Mouse (Mus musculus) liver, adult 2 months (tissue): ENCODE measurements at regions not wholly inside any gene's neighbourhood (a gene's known extent, or its start where the extent isn't known, plus 50 kb on each side); places are given as distances from the start of the nearest gene placed in this dataset.

Experiments
- DNase-seq: peaks from one replicate; pipeline ENCODE4 v3.0.0-alpha.2; 2011; ENCODE audit warnings: low read depth, low spot score; ENCODE audit errors: extremely low read depth
- H3K27ac ChIP-seq: fragments of 200-500 bp; replicated peaks from 2 replicates; pipeline ENCODE4 v1.5.1; 2012; ENCODE audit warnings: low read depth, mild to moderate bottlenecking, control low read depth, inconsistent platforms, low read length; ENCODE audit not compliant: insufficient read depth
- H3K27me3 ChIP-seq: fragments of 200-500 bp; 2 replicates; pipeline ENCODE4 v1.6.1; 2012; ENCODE audit warnings: mild to moderate bottlenecking, moderate library complexity, low read length, inconsistent platforms; ENCODE audit not compliant: control insufficient read depth, insufficient read depth
- H3K36me3 ChIP-seq: fragments of 200-500 bp; 2 replicates; pipeline ENCODE4 v1.6.1; 2012; ENCODE audit warnings: low read length, inconsistent platforms; ENCODE audit not compliant: control insufficient read depth, insufficient read depth
- H3K4me1 ChIP-seq: fragments of 200-500 bp; 2 replicates; pipeline ENCODE4 v1.6.1; 2011; ENCODE audit warnings: low read length; ENCODE audit not compliant: control insufficient read depth, insufficient read depth
- H3K4me3 ChIP-seq: fragments of 200-500 bp; 2 replicates; pipeline ENCODE4 v1.5.1; 2011; ENCODE audit warnings: low read depth, mild to moderate bottlenecking, control low read depth, low read length, moderate library complexity; ENCODE audit not compliant: insufficient read depth
- H3K79me2 ChIP-seq: fragments of 200-500 bp; 2 replicates; pipeline ENCODE4 v1.6.1; 2012; ENCODE audit warnings: inconsistent platforms, mild to moderate bottlenecking, low read length, moderate library complexity; ENCODE audit not compliant: control insufficient read depth, insufficient read depth
- H3K9ac ChIP-seq: fragments of 200-500 bp; 2 replicates; pipeline ENCODE4 v1.6.1; 2012; ENCODE audit warnings: low read depth, mild to moderate bottlenecking, control low read depth, inconsistent platforms, low read length
- CTCF ChIP-seq: fragments of 200-500 bp; IDR thresholded peaks from 2 replicates; pipeline ENCODE4 v1.5.1; 2011; ENCODE audit warnings: low read depth, low read length, control low read depth
- POLR2A ChIP-seq: fragments of 200-500 bp; IDR thresholded peaks from 2 replicates; pipeline ENCODE4 v1.6.1; 2011; ENCODE audit warnings: low read length, control low read depth; ENCODE audit not compliant: insufficient read depth; ENCODE audit errors: extremely low read depth
- WGBS: fragments of 180-500 bp; shearing (Covaris S2); methylation state at CpG from one replicate; pipeline ENCODE4 v1.1.7; 2018; 5-methylcytosine and 5-hydroxymethylcytosine counted together

DNA sequence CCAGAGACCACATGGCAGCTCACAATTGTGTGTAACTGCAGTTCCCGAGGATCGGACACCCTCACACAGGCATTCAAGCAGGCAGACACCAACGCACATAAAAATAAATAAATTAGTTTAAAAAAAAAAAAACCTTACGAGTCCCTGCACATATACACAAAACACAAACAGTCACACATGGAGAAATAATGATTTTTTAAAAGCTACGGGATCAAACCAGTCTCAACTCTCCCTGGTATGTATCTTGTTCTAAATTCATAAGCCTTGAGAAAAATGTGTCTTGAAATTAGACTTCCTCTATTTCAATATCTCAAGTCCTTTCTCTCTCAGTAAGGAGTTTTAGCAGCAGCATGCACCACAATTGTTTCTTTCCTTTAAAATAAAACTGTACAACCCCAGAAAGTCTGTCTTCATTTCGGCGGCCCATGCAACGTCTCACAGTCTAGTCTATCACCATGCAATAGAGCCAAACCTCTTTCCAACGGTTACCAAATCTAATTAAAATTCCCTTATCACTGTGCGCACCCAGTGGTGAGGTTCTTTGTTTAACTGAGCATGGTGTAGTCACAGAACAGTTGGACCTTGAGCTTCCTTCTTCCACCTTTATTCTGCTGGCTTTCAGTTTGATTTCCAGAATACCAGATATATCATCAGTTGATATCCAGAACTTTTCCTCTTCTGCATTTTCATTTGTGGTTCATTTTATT, 86.8 kb upstream of the Gm47985 start:
- H3K4me1 ChIP-seq, result peaks cover 2% of the 10 kb centered on the region; the same call in 1 of the 2 replicates
- TF ChIP-seq CTCF (no peak), POLR2A (no peak)
- 62% methylated on average over 10 of the region's 10 CpGs for WGBS

GRCm38 (mm10) chr1:151096079-151096478, 86.3 kb upstream of the Gm47985 start:
- Histone ChIP-seq H3K9ac (no peak overlapping the region), H3K27ac (no peak overlapping the region), H3K27me3 (no peaks in the 10 kb centered on the region), H3K4me3 (peak overlapping the region; percentile 20; the same call in 1 of the 2 replicates), H3K4me1 (peaks cover 2% of the 10 kb centered on the region; the same call in 1 of the 2 replicates), H3K36me3 (no peaks in the 10 kb centered on the region), H3K79me2 (no peaks in the 10 kb centered on the region)
- TF ChIP-seq CTCF, result no peak
- TF ChIP-seq POLR2A, result no peak
- 8% methylated on average over 9 of the region's 9 CpGs for WGBS
- peak; percentile 53 for DNase-seq

More for the DNA sequence above, 86.8 kb upstream of the Gm47985 start:
- DNase-seq, result peak; percentile 52
- Histone ChIP-seq H3K79me2 (no peaks in the 10 kb centered on the region), H3K27me3 (no peaks in the 10 kb centered on the region), H3K36me3 (no peaks in the 10 kb centered on the region), H3K4me3 (peak overlapping the region; percentile 20; the same call in 1 of the 2 replicates), H3K9ac (no peak overlapping the region), H3K27ac (no peak overlapping the region)

DNA sequence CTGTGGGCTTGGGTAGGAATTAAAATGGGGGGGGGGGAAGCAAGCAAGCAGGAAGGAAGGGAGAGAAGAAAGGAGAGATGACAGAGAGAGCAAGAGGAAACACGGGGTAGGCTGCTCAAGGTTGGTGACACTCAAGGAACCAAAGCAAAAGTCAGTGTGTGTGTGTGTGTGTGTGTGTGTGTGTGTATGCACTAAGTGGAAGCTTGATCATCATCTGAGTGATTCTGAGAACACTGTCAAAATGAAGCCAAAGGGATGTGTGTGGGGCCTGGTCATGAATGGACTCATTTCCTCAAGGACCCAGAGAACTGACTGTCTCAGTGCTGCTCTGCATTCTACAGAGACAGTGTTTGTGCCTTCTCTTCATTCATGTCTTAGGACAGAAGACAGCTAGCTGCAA, 84.8 kb upstream of the Gm47985 start:
- 86% methylated on average over 1 of the region's 1 CpGs for WGBS
- no peak overlapping the region for H3K27ac ChIP-seq
- DNase-seq, result no peak
- no peak overlapping the region for H3K4me3 ChIP-seq
- H3K9ac ChIP-seq, result no peak overlapping the region
- no peaks in the 10 kb centered on the region for H3K36me3 ChIP-seq
- no peaks in the 10 kb centered on the region for H3K79me2 ChIP-seq
- H3K27me3 ChIP-seq, result no peaks in the 10 kb centered on the region
- TF ChIP-seq POLR2A (no peak), CTCF (no peak)
- H3K4me1 ChIP-seq, result peaks cover 2% of the 10 kb centered on the region; the same call in 1 of the 2 replicates

DNA sequence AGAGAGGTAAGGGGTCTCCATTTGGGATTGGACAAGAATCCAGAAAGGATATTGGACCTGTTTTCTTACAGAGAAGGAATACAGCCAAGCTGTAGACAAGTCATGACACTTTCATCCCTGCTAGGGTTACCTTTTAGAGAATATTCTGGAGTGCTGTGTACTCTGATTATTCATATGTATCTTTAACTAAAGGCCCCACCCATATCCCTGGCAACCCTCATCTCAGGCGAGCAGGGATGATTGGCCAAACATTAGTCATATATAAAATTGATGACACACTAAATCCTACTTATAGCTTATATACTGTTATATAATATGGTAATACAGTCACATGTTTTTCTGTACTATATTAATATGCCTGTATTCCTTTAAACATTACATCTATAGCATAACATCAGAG, 83.6 kb upstream of the Gm47985 start:
- Histone ChIP-seq H3K36me3 (no peaks in the 10 kb centered on the region), H3K4me3 (no peak overlapping the region), H3K79me2 (no peaks in the 10 kb centered on the region), H3K27ac (no peak overlapping the region), H3K9ac (no peak overlapping the region), H3K27me3 (no peaks in the 10 kb centered on the region), H3K4me1 (peaks cover 2% of the 10 kb centered on the region; the same call in 1 of the 2 replicates)
- no peak for DNase-seq
- WGBS, result 84% methylated on average over 1 of the region's 1 CpGs
- TF ChIP-seq POLR2A, result no peak
- no peak for TF ChIP-seq CTCF

DNA sequence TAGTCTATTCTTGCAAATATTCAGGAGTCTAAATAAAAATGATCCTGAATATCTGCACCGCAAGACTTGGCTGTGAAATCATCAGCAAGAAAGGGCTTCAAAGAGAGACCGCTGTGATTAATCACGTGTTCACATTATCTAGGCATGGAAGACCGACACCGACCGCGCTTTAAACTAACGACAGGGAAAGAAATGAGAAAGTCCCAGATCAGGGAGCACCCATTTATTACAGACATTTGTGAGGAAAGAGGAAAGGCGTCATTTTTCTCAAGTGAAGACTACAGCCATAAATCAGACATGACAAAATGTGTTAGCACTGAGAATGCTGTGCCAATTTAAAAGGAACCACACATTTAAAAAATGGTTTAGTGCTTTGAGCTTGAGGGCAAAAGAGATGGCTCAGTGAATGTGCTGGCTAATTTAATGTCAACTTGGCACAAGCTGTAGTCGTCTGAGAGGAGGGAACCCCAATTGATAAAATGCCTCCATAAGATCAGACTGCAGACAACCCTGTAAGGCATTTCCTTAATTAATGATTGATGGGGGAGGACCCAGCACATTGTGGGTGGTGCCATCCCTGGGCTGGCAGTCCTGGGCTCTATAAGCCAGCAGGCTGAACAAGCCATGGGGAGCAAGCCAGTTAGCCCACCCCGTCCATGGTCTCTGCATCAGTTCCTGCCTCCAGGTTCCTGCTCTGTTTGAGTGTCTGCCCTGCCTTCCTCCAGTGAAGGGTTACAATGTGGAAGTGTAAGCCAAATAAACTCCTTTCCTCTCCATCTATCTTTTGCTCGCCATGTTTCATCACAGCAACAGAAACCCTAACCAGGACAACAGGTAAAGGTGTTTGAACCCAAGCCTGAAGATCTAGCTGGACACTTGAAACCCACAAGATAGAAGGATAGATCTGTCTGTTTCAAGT, 81.5 kb upstream of the Gm47985 start:
- Histone ChIP-seq H3K27me3 (no peaks in the 10 kb centered on the region), H3K4me3 (no peak overlapping the region), H3K36me3 (no peaks in the 10 kb centered on the region), H3K27ac (no peak overlapping the region), H3K4me1 (peaks cover 9% of the 10 kb centered on the region; the same call in 1 of the 2 replicates), H3K9ac (no peak overlapping the region), H3K79me2 (no peaks in the 10 kb centered on the region)
- no peak for DNase-seq
- no peak for TF ChIP-seq CTCF
- no peak for TF ChIP-seq POLR2A
- 89% methylated on average over 12 of the region's 12 CpGs for WGBS

DNA sequence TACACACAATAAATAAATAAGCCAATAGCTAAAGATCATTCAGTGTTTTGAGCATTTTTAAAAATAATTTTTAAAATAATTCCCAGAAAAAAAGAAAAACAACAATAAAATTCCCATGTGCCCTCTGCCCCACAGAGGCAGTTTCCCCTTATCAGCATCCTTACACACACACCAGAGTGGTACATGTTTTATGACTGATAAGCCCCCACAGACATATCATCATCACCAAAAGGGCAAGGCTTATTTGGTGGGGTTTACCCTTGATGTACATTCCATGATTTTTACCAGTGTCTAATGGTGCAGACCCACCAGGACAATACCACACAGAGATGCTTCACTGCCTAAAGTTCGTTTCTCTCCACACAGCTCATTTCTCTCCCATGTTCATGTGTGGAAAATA, 80.8 kb upstream of the Gm47985 start:
- peaks cover 9% of the 10 kb centered on the region; the same call in 1 of the 2 replicates for H3K4me1 ChIP-seq
- no peaks in the 10 kb centered on the region for H3K79me2 ChIP-seq
- no peak for TF ChIP-seq CTCF
- TF ChIP-seq POLR2A, result no peak
- no peak overlapping the region for H3K4me3 ChIP-seq
- no peak for DNase-seq
- WGBS, result 87% methylated on average over 1 of the region's 1 CpGs
- H3K27ac ChIP-seq, result no peak overlapping the region
- H3K27me3 ChIP-seq, result no peaks in the 10 kb centered on the region
- H3K9ac ChIP-seq, result no peak overlapping the region
- no peaks in the 10 kb centered on the region for H3K36me3 ChIP-seq
